Mouse (Mus musculus) erythroblast, embryonic 14.5 days (primary cell): Measurements from ENCODE around the gene Erich2.

Source experiments
- GATA1 ChIP-seq: IDR thresholded peaks from 2 replicates; pipeline ENCODE4 v1.6.1; 2012; ENCODE audit warnings: low read length, inconsistent platforms, mixed read lengths
- TAL1 ChIP-seq: IDR thresholded peaks from 3 replicates; pipeline ENCODE4 v1.6.1; 2012; ENCODE audit warnings: low read length, inconsistent platforms, mixed read lengths

DNA sequence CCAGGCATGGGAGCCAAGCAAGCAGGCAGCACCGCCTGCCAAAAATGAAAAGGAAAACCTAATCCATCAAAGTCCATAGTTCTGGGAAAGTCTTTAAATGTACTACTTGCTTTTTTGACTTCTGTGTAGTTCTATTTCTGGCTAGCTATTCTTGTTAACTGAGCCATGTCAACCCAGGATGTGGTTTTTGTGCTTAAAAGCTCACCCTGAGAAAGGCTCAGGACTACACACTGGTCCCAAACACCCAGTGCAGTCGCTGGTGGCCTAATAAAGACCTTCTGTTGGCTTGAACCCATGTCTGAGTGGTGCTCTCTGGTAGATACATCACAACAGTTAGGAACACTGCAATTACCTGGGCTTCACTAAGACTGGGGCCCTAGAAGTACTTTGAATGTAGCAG lies 42.8 kb downstream of the Erich2 start:
- TF ChIP-seq TAL1 (no peak), GATA1 (no peak)
